Mouse (Mus musculus): ENCODE data around the gene Cdkl5. TPM values are rescaled to one million over a fixed set of nuclear protein-coding genes. Genes with fewer than 3 reads are reported as not detected.
A peak's percentile ranks its signal among the peaks of the same experiment; 100 is the strongest.

Cdkl5 gene
- total and polyA plus RNA-seq, 2 experiments = 0.60 to 2.9 TPM

GRCm38 (mm10) chrX:160905913-160906312 lies 88.6 kb downstream of the Cdkl5 start:
- Histone ChIP-seq H3K9ac (ENCODE audit: low read depth, low read length) (no peak overlapping the region), H3K27me3 (ENCODE audit: control insufficient read depth, insufficient read depth, low read length) (no peaks in the 10 kb centered on the region), H3K36me3 (ENCODE audit: control insufficient read depth, insufficient read depth, low read length) (no peaks in the 10 kb centered on the region), H3K4me3 (ENCODE audit: insufficient read depth, low read depth, low read length) (no peak overlapping the region), H3K27ac (replicated peaks; ENCODE audit: insufficient read depth, low read depth, low read length) (no peak overlapping the region), H3K79me2 (ENCODE audit: control insufficient read depth, insufficient read depth, low read length) (no peaks in the 10 kb centered on the region), H3K4me1 (ENCODE audit: control insufficient read depth, insufficient read depth, low read length) (no peaks in the 10 kb centered on the region; the same call in 1 of the 2 replicates)
- no peak for DNase-seq (ENCODE audit: extremely low read depth, low read depth, low spot score)
- TF ChIP-seq CTCF (IDR thresholded peaks at IDR 0.05; ENCODE audit: low read depth, low read length) (no peak), POLR2A (IDR thresholded peaks at IDR 0.05; ENCODE audit: extremely low read depth, insufficient read depth, low read length) (no peak)
- 82% methylated on average over 4 of the region's 4 CpGs for whole genome bisulfite sequencing

GRCm38 (mm10) chrX:160905041-160905678 lies 89.3 kb downstream of the Cdkl5 start:
- Histone ChIP-seq H3K27ac (replicated peaks; ENCODE audit: insufficient read depth, low read depth, low read length) (no peak overlapping the region), H3K27me3 (ENCODE audit: control insufficient read depth, insufficient read depth, low read length) (no peaks in the 10 kb centered on the region)

GRCm38 (mm10) chrX:160901118-160901517 lies 93.4 kb downstream of the Cdkl5 start:
- Histone ChIP-seq H3K27ac (replicated peaks; ENCODE audit: insufficient read depth, low read depth, low read length) (no peak overlapping the region), H3K79me2 (ENCODE audit: control insufficient read depth, insufficient read depth, low read length) (no peaks in the 10 kb centered on the region), H3K27me3 (ENCODE audit: control insufficient read depth, insufficient read depth, low read length) (no peaks in the 10 kb centered on the region), H3K4me1 (ENCODE audit: control insufficient read depth, insufficient read depth, low read length) (no peaks in the 10 kb centered on the region; the same call in 1 of the 2 replicates), H3K4me3 (ENCODE audit: insufficient read depth, low read depth, low read length) (no peak overlapping the region), H3K36me3 (ENCODE audit: control insufficient read depth, insufficient read depth, low read length) (no peaks in the 10 kb centered on the region), H3K9ac (ENCODE audit: low read depth, low read length) (no peak overlapping the region)
- peak; percentile 21 for DNase-seq (ENCODE audit: extremely low read depth, low read depth, low spot score)
- WGBS = 40% methylated on average over 2 of the region's 2 CpGs
- TF ChIP-seq CTCF (IDR thresholded peaks at IDR 0.05; ENCODE audit: low read depth, low read length) (no peak), POLR2A (IDR thresholded peaks at IDR 0.05; ENCODE audit: extremely low read depth, insufficient read depth, low read length) (no peak)

More at GRCm38 (mm10) chrX:160905041-160905678, 89.3 kb downstream of the Cdkl5 start:
- 93% methylated on average over 2 of the region's 2 CpGs for WGBS
- Histone ChIP-seq H3K4me1 (ENCODE audit: control insufficient read depth, insufficient read depth, low read length) (no peaks in the 10 kb centered on the region; the same call in 1 of the 2 replicates), H3K79me2 (ENCODE audit: control insufficient read depth, insufficient read depth, low read length) (no peaks in the 10 kb centered on the region), H3K36me3 (ENCODE audit: control insufficient read depth, insufficient read depth, low read length) (no peaks in the 10 kb centered on the region), H3K4me3 (ENCODE audit: insufficient read depth, low read depth, low read length) (no peak overlapping the region), H3K9ac (ENCODE audit: low read depth, low read length) (no peak overlapping the region)
- no peak for TF ChIP-seq CTCF (IDR thresholded peaks at IDR 0.05; ENCODE audit: low read depth, low read length)
- TF ChIP-seq POLR2A (IDR thresholded peaks at IDR 0.05; ENCODE audit: extremely low read depth, insufficient read depth, low read length) = no peak
- DNase-seq (ENCODE audit: extremely low read depth, low read depth, low spot score) = no peak

- no peaks in the 10 kb centered on the region for H3K4me1 ChIP-seq (ENCODE audit: control insufficient read depth, insufficient read depth, low read length)
- whole genome bisulfite sequencing = 88% methylated on average over 1 of the region's 1 CpGs
- DNase-seq (ENCODE audit: extremely low read depth, low read depth, low spot score) = no peak
- no peak overlapping the region for H3K9ac ChIP-seq (ENCODE audit: low read depth, low read length)
- no peaks in the 10 kb centered on the region for H3K79me2 ChIP-seq (ENCODE audit: control insufficient read depth, insufficient read depth, low read length)
- no peak for TF ChIP-seq CTCF (IDR thresholded peaks at IDR 0.05; ENCODE audit: low read depth, low read length)
- TF ChIP-seq POLR2A (IDR thresholded peaks at IDR 0.05; ENCODE audit: extremely low read depth, insufficient read depth, low read length) = no peak
- no peaks in the 10 kb centered on the region for H3K36me3 ChIP-seq (ENCODE audit: control insufficient read depth, insufficient read depth, low read length)
- H3K27ac ChIP-seq (replicated peaks; ENCODE audit: insufficient read depth, low read depth, low read length) = no peak overlapping the region
- H3K4me3 ChIP-seq (ENCODE audit: insufficient read depth, low read depth, low read length) = no peak overlapping the region
- no peaks in the 10 kb centered on the region for H3K27me3 ChIP-seq (ENCODE audit: control insufficient read depth, insufficient read depth, low read length)
Observed at GRCm38 (mm10) chrX:160892077-160892476, 102.4 kb downstream of the Cdkl5 start.

DNA sequence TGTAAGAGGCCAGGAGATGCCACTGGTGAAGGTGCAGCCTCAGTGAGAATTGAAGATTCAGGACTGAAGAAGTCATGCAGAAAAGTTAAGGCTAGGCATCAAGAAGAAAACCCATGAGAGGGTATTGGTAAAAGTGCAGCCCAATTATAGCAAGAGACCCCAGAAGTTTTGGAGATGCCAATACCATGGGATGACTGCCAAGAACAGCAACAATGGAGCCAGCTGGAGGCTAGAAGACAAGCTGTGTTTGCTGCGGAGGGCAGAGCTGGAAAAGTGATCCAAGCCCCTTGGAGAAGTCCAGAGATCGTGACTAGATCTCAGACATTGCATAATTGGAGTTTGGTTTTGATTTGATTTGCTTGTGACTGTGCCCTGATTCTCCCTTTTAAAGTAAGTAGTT lies 108.2 kb downstream of the Cdkl5 start:
- H3K27me3 ChIP-seq (ENCODE audit: control insufficient read depth, insufficient read depth, low read length) = no peaks in the 10 kb centered on the region
- TF ChIP-seq POLR2A (IDR thresholded peaks at IDR 0.05; ENCODE audit: extremely low read depth, insufficient read depth, low read length) = no peak
- TF ChIP-seq CTCF (IDR thresholded peaks at IDR 0.05; ENCODE audit: low read depth, low read length) = no peak
- H3K4me1 ChIP-seq (ENCODE audit: control insufficient read depth, insufficient read depth, low read length) = no peaks in the 10 kb centered on the region
- no peak overlapping the region for H3K4me3 ChIP-seq (ENCODE audit: insufficient read depth, low read depth, low read length)
- H3K9ac ChIP-seq (ENCODE audit: low read depth, low read length) = no peak overlapping the region
- no peaks in the 10 kb centered on the region for H3K36me3 ChIP-seq (ENCODE audit: control insufficient read depth, insufficient read depth, low read length)
- no peak for DNase-seq (ENCODE audit: extremely low read depth, low read depth, low spot score)
- WGBS = 56% methylated on average over 2 of the region's 2 CpGs
- H3K27ac ChIP-seq (replicated peaks; ENCODE audit: insufficient read depth, low read depth, low read length) = no peak overlapping the region
- H3K79me2 ChIP-seq (ENCODE audit: control insufficient read depth, insufficient read depth, low read length) = no peaks in the 10 kb centered on the region

DNA sequence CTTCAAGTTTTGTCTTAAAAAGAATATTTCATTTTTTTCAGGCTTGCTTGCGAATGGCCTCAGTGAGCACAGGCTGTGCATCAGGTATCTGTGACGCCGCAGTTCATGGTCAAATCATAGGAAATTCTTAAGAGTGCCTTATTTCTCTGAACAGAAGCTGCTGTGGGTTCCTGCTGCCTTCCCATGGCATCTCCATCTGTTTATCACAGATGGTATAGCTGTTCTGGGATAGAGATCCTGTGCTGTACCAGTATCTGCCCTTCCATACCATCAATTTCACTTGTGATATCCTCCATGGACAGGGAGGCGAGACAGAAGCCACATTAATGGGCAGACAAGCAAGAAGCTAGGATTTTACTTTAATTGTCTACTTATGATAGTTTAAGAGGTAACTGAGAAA lies 127.9 kb downstream of the Cdkl5 start:
- Histone ChIP-seq H3K4me3 (ENCODE audit: insufficient read depth, low read depth, low read length) (no peak overlapping the region), H3K4me1 (ENCODE audit: control insufficient read depth, insufficient read depth, low read length) (no peaks in the 10 kb centered on the region), H3K79me2 (ENCODE audit: control insufficient read depth, insufficient read depth, low read length) (no peaks in the 10 kb centered on the region), H3K27ac (replicated peaks; ENCODE audit: insufficient read depth, low read depth, low read length) (no peak overlapping the region), H3K27me3 (ENCODE audit: control insufficient read depth, insufficient read depth, low read length) (no peaks in the 10 kb centered on the region), H3K9ac (ENCODE audit: low read depth, low read length) (no peak overlapping the region), H3K36me3 (ENCODE audit: control insufficient read depth, insufficient read depth, low read length) (no peaks in the 10 kb centered on the region)
- 96% methylated on average over 4 of the region's 4 CpGs for WGBS
- no peak for TF ChIP-seq POLR2A (IDR thresholded peaks at IDR 0.05; ENCODE audit: extremely low read depth, insufficient read depth, low read length)
- no peak for TF ChIP-seq CTCF (IDR thresholded peaks at IDR 0.05; ENCODE audit: low read depth, low read length)
- no peak for DNase-seq (ENCODE audit: extremely low read depth, low read depth, low spot score)
